Mouse (Mus musculus): ENCODE results near the gene Dhx32.

Gene Dhx32

GRCm38 (mm10) chr7:133782717-133783435, at the start of gene Dhx32:
TSS of gene Dhx32 (minus strand) at chr7:133782726.
- peak; percentile 66 for DNase-seq (ENCODE audit: low read depth, low spot score)

GRCm38 (mm10) chr7:133829579-133829978, 47.1 kb upstream of the Dhx32 start:
- DNase-seq (ENCODE audit: low read depth, low spot score), result no peak

GRCm38 (mm10) chr7:133828514-133828913, 46.0 kb upstream of the Dhx32 start:
- DNase-seq (ENCODE audit: low read depth, low spot score), result no peak

- DNase-seq (ENCODE audit: low read depth, low spot score), result no peak
Observed at GRCm38 (mm10) chr7:133824579-133824978, 42.1 kb upstream of the Dhx32 start.

- no peak for DNase-seq (ENCODE audit: low read depth, low spot score)
Observed at GRCm38 (mm10) chr7:133823751-133824150, 41.2 kb upstream of the Dhx32 start.

- DNase-seq (ENCODE audit: low read depth, low spot score), result no peak
Observed at GRCm38 (mm10) chr7:133813331-133813730, 30.8 kb upstream of the Dhx32 start.

GRCm38 (mm10) chr7:133812927-133813326, 30.4 kb upstream of the Dhx32 start:
- DNase-seq (ENCODE audit: low read depth, low spot score), result no peak

- peak; percentile 59 for DNase-seq (ENCODE audit: low read depth, low spot score)
Observed at GRCm38 (mm10) chr7:133805614-133806175, 23.2 kb upstream of the Dhx32 start.

GRCm38 (mm10) chr7:133801823-133802222, 19.3 kb upstream of the Dhx32 start:
- no peak for DNase-seq (ENCODE audit: low read depth, low spot score)

GRCm38 (mm10) chr7:133799928-133800327, 17.4 kb upstream of the Dhx32 start:
- DNase-seq (ENCODE audit: low read depth, low spot score), result no peak

GRCm38 (mm10) chr7:133794720-133795119, 12.2 kb upstream of the Dhx32 start:
- no peak for DNase-seq (ENCODE audit: low read depth, low spot score)

GRCm38 (mm10) chr7:133793248-133794131, 11.0 kb upstream of the Dhx32 start:
- DNase-seq (ENCODE audit: low read depth, low spot score), result no peak

- DNase-seq (ENCODE audit: low read depth, low spot score), result no peak
Observed at GRCm38 (mm10) chr7:133792771-133793170, 10.2 kb upstream of the Dhx32 start.

- no peak for DNase-seq (ENCODE audit: low read depth, low spot score)
Observed at GRCm38 (mm10) chr7:133790608-133791229, 8.2 kb upstream of the Dhx32 start.

GRCm38 (mm10) chr7:133790171-133790570, 7.6 kb upstream of the Dhx32 start:
- DNase-seq (ENCODE audit: low read depth, low spot score), result no peak

GRCm38 (mm10) chr7:133788147-133788546, 5.6 kb upstream of the Dhx32 start:
- DNase-seq (ENCODE audit: low read depth, low spot score), result no peak

GRCm38 (mm10) chr7:133787571-133787970, 5.0 kb upstream of the Dhx32 start:
- no peak for DNase-seq (ENCODE audit: low read depth, low spot score)

GRCm38 (mm10) chr7:133781991-133782390, 535 bp downstream of the Dhx32 start:
- no peak for DNase-seq (ENCODE audit: low read depth, low spot score)

GRCm38 (mm10) chr7:133781583-133781982, 943 bp downstream of the Dhx32 start:
- no peak for DNase-seq (ENCODE audit: low read depth, low spot score)

- peak; percentile 72 for DNase-seq (ENCODE audit: low read depth, low spot score)
Observed at GRCm38 (mm10) chr7:133776626-133776996, 5.9 kb downstream of the Dhx32 start, which contains the start of gene Fank1. TSS of gene Fank1 (plus strand) at chr7:133776861.

GRCm38 (mm10) chr7:133775796-133776625, 6.5 kb downstream of the Dhx32 start:
- no peak for DNase-seq (ENCODE audit: low read depth, low spot score)

All from embryo, embryonic 11.5 days (tissue).